Mouse (Mus musculus): ENCODE data around the gene Ube2j1.

Ube2j1 gene

GRCm38 (mm10) chr4:33012484-33012883 lies 18.7 kb upstream of the Ube2j1 start:
- no peak for DNase-seq (ENCODE audit: low spot score in 2 of 2)

DNA sequence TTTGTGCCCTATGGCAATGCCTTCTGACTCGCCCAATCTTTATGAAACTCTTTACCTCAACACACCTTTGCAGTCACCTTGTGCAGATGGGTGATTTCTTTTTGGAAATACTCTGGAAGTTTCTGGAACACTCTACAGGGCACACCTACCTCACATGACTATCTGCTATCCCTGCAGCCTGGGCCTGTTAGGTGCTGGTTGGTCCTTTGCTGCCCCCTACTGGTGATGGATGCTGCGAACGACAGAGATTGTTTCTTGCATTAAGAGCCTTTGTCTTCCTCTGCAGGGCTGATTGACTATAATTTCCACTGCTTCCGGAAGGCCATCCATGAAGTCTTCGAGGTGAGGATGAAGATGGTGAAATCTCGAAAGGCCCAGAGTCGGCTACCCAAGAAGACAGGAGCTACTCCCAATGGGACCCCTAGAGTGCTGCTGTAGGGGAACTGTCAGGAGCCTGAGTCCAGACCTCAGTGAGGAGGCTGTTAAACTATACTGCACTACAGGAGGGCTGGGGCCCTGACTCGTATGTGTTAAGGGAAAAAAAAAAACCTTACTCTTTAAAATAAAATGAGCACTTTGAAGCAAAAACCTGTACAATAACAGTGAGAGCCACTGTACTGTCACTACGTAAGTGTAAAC lies 12.7 kb upstream of the Ube2j1 start:
- peak; percentile 94 to 96 for DNase-seq (ENCODE audit: low spot score in 2 of 2)

DNA sequence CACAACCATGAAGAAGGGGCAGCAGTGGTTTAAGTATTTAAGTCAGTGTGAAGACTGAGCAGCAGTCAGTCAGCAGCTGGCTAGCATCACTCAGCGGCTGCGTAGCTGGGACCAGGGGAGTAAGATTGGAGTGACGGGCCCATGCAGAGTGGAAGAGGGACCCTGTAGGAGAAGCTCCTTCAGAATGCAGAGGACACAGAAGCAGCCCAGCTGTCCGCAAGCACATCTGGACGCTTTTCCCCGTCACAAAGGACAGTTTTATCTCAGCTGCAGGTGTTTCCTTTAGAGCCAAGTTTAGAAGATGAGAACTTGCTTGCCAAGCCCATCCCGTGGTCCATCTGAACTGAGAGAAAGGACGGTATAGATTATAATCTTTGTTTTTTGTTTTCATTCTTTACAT lies 6.8 kb upstream of the Ube2j1 start:
- no peak for DNase-seq (ENCODE audit: low spot score in 2 of 2)

GRCm38 (mm10) chr4:33029104-33029503 lies 2.1 kb upstream of the Ube2j1 start:
- DNase-seq (ENCODE audit: low spot score in 2 of 2), result no peak

GRCm38 (mm10) chr4:33030264-33031194 lies 687 bp upstream of the Ube2j1 start:
- DNase-seq (ENCODE audit: low spot score in 2 of 2), result peak; percentile 32 to 58

DNA sequence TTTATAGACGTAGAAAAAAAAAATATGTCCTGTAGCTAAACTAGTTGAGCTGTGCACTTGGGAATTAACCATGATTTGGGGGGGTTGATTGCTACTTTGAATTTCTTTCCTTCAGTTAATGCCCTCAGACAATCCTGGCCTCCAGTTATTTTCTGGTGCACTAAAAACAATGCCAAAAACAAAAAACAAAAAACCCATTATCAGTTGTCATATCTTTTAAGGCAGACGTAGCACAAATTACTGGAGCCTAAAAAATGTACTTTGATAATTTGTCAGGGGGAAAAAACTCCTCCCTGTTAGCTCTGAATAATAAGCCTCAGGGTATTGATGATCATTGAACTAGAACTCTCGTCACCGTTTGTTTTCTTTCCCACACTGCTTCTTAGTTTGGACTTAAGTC lies 829 bp downstream of the Ube2j1 start:
- DNase-seq (ENCODE audit: low spot score in 2 of 2), result no peak

- no peak for DNase-seq (ENCODE audit: low spot score in 2 of 2)
These were observed 2.3 kb downstream of the Ube2j1 start for GRCm38 (mm10) chr4:33033515-33033914.

DNA sequence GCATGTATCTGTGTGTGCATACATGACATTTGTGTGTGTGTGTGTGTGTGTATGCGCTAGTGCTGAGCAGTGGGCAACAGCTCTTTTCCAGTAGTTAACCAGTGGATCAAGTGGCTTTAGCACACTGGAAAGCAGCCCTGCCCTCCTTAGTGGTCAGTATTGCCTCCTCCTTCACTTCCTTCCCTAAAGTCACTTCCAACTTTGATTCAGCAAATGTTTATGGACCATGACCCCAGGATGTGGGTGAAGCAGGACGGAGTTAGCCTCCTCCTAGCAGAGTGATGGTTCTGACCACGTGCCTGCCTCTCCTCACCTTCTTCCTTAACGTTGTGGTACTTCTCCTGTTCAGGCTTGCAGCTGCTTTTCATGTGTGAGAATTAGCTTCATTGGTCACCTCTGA lies 8.6 kb downstream of the Ube2j1 start:
- DNase-seq (ENCODE audit: low spot score in 2 of 2), result no peak

GRCm38 (mm10) chr4:33049601-33050000 lies 18.4 kb downstream of the Ube2j1 start:
- DNase-seq (ENCODE audit: low spot score in 2 of 2), result no peak

GRCm38 (mm10) chr4:33052055-33052454 lies 20.8 kb downstream of the Ube2j1 start:
- DNase-seq (ENCODE audit: low spot score in 2 of 2), result peak in 1 of 2 experiments; percentile 33

DNA sequence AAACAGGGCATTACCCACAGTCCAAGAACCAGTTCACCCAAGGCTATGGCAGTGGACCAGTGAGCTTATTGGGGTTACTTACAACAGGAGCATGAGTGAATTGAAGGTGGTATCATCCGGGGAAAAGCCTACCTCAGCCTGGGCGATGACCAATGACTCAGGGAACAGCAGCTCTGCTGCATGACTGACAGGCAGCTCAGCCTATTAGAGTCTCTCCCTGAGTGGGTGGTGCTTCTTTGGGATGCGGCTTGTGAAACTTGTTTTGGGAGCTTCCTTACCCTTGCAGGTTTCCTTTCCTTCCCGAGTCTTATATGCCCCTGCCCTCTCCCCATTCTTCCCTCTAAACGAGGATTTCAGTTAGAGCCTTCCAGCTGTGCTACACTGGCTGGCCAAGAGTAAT lies 21.4 kb downstream of the Ube2j1 start:
- no peak for DNase-seq (ENCODE audit: low spot score in 2 of 2)

- no peak for DNase-seq (ENCODE audit: low spot score in 2 of 2)
These were observed 23.2 kb downstream of the Ube2j1 start for GRCm38 (mm10) chr4:33054426-33054825.

DNA sequence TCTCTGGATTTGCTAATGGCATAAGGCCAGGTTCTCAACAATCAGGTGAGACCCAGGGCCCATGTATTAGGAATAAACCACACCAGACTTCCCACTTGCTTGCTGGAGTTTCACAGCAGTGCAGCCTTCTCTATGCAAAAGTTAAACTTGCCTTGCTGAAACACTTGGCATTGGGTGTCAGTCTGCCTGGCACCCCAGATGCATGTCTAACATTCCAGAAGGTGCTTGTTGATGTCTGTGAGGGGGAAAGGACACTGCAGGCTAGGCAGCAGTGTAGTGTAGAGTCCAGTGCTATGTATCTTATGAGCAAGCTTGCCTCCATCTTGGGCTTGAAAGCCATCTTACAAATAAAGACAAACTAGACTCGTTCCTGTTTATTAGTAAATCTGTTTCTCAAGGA lies 25.1 kb downstream of the Ube2j1 start:
- DNase-seq (ENCODE audit: low spot score in 2 of 2), result no peak

- peak in 1 of 2 experiments; percentile 40 for DNase-seq (ENCODE audit: low spot score in 2 of 2)
These were observed 26.9 kb downstream of the Ube2j1 start for GRCm38 (mm10) chr4:33057890-33058687.

- no peak for DNase-seq (ENCODE audit: low spot score in 2 of 2)
These were observed 29.9 kb downstream of the Ube2j1 start for GRCm38 (mm10) chr4:33061158-33061557.

- DNase-seq (ENCODE audit: low spot score in 2 of 2), result no peak
These were observed 31.8 kb downstream of the Ube2j1 start, which contains the start of gene Gabrr2 for GRCm38 (mm10) chr4:33062981-33063380. Gene Gabrr2, plus strand, starts transcription at chr4:33062999.

- DNase-seq (ENCODE audit: low spot score in 2 of 2), result no peak
These were observed 33.8 kb downstream of the Ube2j1 start for GRCm38 (mm10) chr4:33064986-33065385.

- DNase-seq (ENCODE audit: low spot score in 2 of 2), result no peak
These were observed 35.2 kb downstream of the Ube2j1 start for GRCm38 (mm10) chr4:33066223-33066960.

GRCm38 (mm10) chr4:33067331-33067730 lies 36.1 kb downstream of the Ube2j1 start:
- no peak for DNase-seq (ENCODE audit: low spot score in 2 of 2)

DNA sequence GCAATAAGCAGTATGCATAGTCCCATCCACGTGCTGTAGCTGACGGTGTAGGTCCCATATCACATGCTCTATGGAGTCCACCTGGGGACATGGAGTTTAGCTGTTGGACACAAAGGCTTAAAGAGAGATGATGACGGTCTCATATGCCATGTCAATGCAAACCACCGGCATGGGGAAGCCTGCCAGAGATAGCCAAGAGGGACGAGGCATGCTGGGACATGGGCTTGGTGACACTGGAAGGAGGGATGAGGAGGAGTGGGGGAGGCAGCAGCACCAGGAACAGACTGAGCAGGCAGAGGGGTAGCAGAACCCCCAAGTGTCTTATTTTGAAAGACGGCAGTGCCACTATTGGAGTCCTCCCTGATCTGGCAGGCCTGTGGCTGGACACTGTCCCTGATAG lies 36.6 kb downstream of the Ube2j1 start:
- DNase-seq (ENCODE audit: low spot score in 2 of 2), result no peak

DNA sequence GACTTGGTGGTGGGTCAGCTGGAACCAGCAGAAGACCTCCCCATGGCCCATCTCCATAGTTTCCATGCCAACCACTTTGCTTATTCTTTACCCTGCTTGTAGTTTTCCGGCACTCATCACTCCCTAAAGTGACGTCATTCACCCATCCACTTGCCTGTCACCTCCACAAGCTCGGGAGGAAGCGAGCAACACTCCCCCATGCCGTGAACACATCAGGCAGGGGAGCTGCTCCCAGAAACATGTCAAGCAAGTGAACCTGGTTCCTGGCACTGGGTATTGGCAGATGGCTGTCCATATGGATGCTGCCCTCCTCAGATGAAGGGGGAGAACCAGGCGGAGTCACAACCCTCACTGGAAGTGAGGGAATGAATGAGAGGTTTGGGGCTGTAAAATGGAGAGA lies 37.7 kb downstream of the Ube2j1 start:
- peak in 1 of 2 experiments; percentile 51 for DNase-seq (ENCODE audit: low spot score in 2 of 2)

All from right cerebral cortex, adult 2 months (tissue).